Mouse (Mus musculus) kidney, adult 2 months (tissue): Measurements from ENCODE around the gene Prpf3.
"Not testable (repeated sequence)": the region's sequence is repeated elsewhere in the genome, so short reads cannot be mapped to it uniquely, and the experiment has no call there.

Experiments
- CTCF ChIP-seq: fragments of 200-500 bp; conservative IDR thresholded peaks from 2 replicates; pipeline ENCODE4 v1.5.1; 2011; ENCODE audit warnings: low read depth, mild to moderate bottlenecking, control low read depth, low read length, moderate library complexity, mixed read lengths; ENCODE audit not compliant: insufficient read depth, insufficient read length
- POLR2A ChIP-seq: fragments of 200-500 bp; IDR thresholded peaks from one replicate; pipeline ENCODE4 v1.6.1; 2011; ENCODE audit warnings: low read depth, low read length, control low read depth

DNA sequence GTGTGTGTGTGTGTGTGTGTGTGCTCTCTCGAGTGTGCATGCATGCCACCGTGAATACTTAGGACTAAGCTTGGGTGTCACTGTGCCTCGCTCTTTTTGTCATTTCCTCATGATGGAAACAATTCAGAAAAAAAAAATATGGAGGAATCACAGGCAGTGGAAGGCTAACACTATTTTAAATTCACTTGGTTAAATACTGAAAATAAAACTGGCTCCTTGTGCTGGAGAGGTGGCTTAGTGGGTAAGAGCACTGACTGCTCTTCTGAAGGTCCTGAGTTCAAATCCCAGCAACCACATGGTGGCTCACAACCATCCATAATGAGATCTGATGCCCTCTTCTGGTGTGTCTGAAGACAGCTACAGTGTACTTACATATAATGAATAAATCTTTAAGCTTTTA, 2.6 kb upstream of the Prpf3 start:
- TF ChIP-seq CTCF, POLR2A: not testable (repeated sequence)
